Mouse (Mus musculus): Measurements from ENCODE around the gene Kars.

DNA sequence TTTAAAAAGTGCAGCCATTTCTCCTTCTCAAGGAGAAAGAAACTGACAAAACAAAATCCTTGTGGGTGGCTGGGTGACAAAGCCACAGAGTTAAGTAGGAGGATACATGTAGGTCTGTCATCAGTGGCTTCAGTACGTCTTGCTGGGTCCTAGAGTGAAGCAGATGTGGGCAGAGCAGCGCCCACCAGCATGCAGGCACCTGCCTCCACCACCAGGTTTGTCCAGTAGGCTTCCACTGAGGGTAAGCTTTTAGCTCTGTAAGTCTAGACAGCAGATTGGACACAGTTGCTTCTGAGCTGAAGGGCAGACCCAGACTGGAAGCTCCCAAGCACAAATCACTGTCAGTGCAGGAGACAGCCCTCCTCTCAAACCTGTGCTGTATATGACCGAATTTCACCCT lies 49.8 kb downstream of the Kars start:
- peak; percentile 26; the same call in 1 of the 2 replicates for TF ChIP-seq CTCF (IDR thresholded peaks at IDR 0.05; ENCODE audit: low read depth)
- no peak for TF ChIP-seq EP300 (IDR thresholded peaks at IDR 0.05; ENCODE audit: low read depth)
